Comparison of ENCODE assay signal across 12 mouse cellular contexts in the genomic region with DNA sequence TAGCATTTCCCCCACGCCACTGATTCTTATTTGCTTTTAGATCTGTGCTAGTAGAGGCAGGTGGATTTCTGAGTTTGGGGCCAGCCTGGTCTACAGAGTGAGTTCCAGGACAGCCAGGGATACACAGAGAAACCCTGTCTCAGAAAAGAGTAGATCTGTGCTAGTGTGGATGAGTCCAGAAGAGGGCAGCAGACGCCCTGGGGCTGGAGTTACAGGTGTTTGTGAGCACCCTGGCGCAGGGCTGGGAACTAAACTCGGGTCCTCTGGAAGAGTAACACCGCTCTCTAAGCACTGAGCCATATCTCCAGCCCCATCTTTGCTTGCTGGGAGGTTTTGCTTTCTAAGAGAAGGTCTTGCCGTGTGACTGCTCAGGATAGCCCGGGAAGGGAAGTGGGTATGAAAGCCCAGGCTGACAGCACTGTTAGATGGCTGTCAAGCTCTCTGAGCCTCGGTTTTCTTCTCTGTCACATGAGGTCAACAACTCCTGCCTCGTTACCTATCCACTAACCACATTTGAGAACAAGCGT. TPM values are rescaled to one million over a fixed set of nuclear protein-coding genes. Genes with fewer than 3 reads are reported as not detected.
DNase-seq lines count a peak whose midpoint lies in the region; ATAC-seq lines count a peak whose summit lies in the region.
"Had no signal": no experiment of that assay in that cellular context is flagged by ENCODE, and none has a peak within 500 bp of the region (broad histone marks: within the 10 kb centered on the region; RNA-seq: fewer than 3 reads in every experiment).

No protein-coding gene starts in this region.

- no peaks in the 10 kb centered on the region for H3K9me3 ChIP-seq in heart, embryonic 10.5 days
- no peaks in the 10 kb centered on the region for H3K9me3 ChIP-seq in megakaryocyte, embryonic 14.5 days
- H3K9me3 ChIP-seq: limb, embryonic 13.5 days; stomach, embryonic 15.5 days had no signal

- WGBS in heart, embryonic 10.5 days = 84% methylated on average over 10 of the region's 10 CpGs

- no peaks in the 10 kb centered on the region for H3K27me3 ChIP-seq in heart, embryonic 10.5 days (ENCODE audit: insufficient read depth, poor library complexity, severe bottlenecking)
- no peaks in the 10 kb centered on the region for H3K27me3 ChIP-seq in megakaryocyte, embryonic 14.5 days (replicated peaks)
- H3K27me3 ChIP-seq in splenic B cell, adult 2 months (ENCODE audit: control insufficient read depth, insufficient read depth, low read length, poor library complexity, severe bottlenecking) = no peaks in the 10 kb centered on the region
- H3K27me3 ChIP-seq: limb, embryonic 13.5 days; stomach, embryonic 15.5 days had no signal

- no peak for ATAC-seq in megakaryocyte, adult 5-6 weeks (ENCODE audit: poor library complexity, severe bottlenecking)

- DNase-seq in heart, embryonic 10.5 days (ENCODE audit: low spot score) = no peak
- DNase-seq in heart, adult 18-20 months = no peak
- DNase-seq in cerebellum, adult 9-11 months = peak; percentile 35
- DNase-seq in splenic B cell, adult 2 months (ENCODE audit: low read depth, low spot score) = peak; percentile 18
- no peak for DNase-seq in spleen, postnatal 36 days (ENCODE audit: low spot score in 2 of 2)
- no peak for DNase-seq in adrenal gland, adult 8-10 months
- DNase-seq: adrenal gland, postnatal 25 days; layer of hippocampus, adult 9-11 months had no signal

- 0 out of 2 replicates have a peak overlapping the region, but pooled peaks have one; percentile 9 for H3K4me3 ChIP-seq in heart, embryonic 10.5 days
- peak overlapping the region; percentile 83 for H3K4me3 ChIP-seq in megakaryocyte, embryonic 14.5 days (replicated peaks)
- H3K4me3 ChIP-seq: limb, embryonic 13.5 days; stomach, embryonic 15.5 days had no signal

- peak overlapping the region; percentile 90 for H3K27ac ChIP-seq in heart, embryonic 10.5 days
- H3K27ac ChIP-seq: limb, embryonic 13.5 days; stomach, embryonic 15.5 days had no signal

- H3K36me3 ChIP-seq in heart, embryonic 10.5 days = 0 out of 2 replicates have a peak, but pooled peaks cover 7% of the 10 kb centered on the region
- H3K36me3 ChIP-seq in megakaryocyte, embryonic 14.5 days (replicated peaks; ENCODE audit: low read length) = peaks cover 63% of the 10 kb centered on the region
- H3K36me3 ChIP-seq in splenic B cell, adult 2 months (ENCODE audit: control insufficient read depth, insufficient read depth, low read length, poor library complexity, severe bottlenecking) = no peaks in the 10 kb centered on the region; the same call in 1 of the 2 replicates
- H3K36me3 ChIP-seq: limb, embryonic 13.5 days; stomach, embryonic 15.5 days had no signal

- H3K4me1 ChIP-seq in heart, embryonic 10.5 days = peaks cover 78% of the 10 kb centered on the region
- H3K4me1 ChIP-seq in megakaryocyte, embryonic 14.5 days = peaks cover 100% of the 10 kb centered on the region

RNA-seq across cellular contexts. Expression of gene Hk1, which starts 50.8 kb away (rescaled TPM):
- polyA plus RNA-seq in heart, embryonic 10.5 days (2016; fragmentation: Nextera tagmentation; extraction: Ambion mirVana) = 157 and 286 TPM in 2 replicates
- total RNA-seq in heart, adult 18-20 months (2021) = 100 to 1,000 TPM; 104 to 110 TPM
- polyA plus RNA-seq in megakaryocyte, embryonic 14.5 days (2012; ENCODE audit: insufficient read depth, low replicate concordance) = 509 and 816 TPM in 2 replicates
- total RNA-seq in megakaryocyte, adult 5-6 weeks (2015) = 17.9 and 18.8 TPM in 2 replicates
- 39.7 and 49.7 TPM in 2 replicates for total RNA-seq in megakaryocyte, adult 5-6 weeks (2017)
- 10 to 100 TPM; 32.4 to 53.5 (median 42.9) TPM for total RNA-seq in adrenal gland, adult 8-10 months (2022)

Comparison
In these comparisons a context has a peak if more than half of its experiments do, and no peak if none do; other contexts are left out.
1. DNase-seq: peak in cerebellum, adult 9-11 months (single experiment) and splenic B cell, adult 2 months (single experiment); none in heart, embryonic 10.5 days (single experiment), heart, adult 18-20 months (0 of 2), spleen, postnatal 36 days (0 of 2) and adrenal gland, adult 8-10 months (single experiment).